Mouse (Mus musculus) hindbrain, embryonic 16.5 days (tissue): ENCODE measurements around the gene Cenpc1. TPM values are rescaled to one million over a fixed set of nuclear protein-coding genes. Genes with fewer than 3 reads are reported as not detected.
A peak's percentile ranks its signal among the peaks of the same experiment; 100 is the strongest.

Source experiments
- ATAC-seq: fragments of 200-750 bp; cut with Nextera tagmentation; 2 replicates; pipeline ENCODE4 v1.8.0; 2017; ENCODE audit warnings: moderate TSS enrichment, moderate library complexity
- H3K27ac ChIP-seq: fragments of 300-500 bp; sonication (generic); 2 replicates; pipeline ENCODE4 v1.5.1; 2014; ENCODE audit warnings: low read depth, mild to moderate bottlenecking, control low read depth, low read length, moderate library complexity
- H3K27me3 ChIP-seq: fragments of 300-500 bp; sonication (generic); replicated peaks from 2 replicates; pipeline ENCODE4 v1.6.1; 2014; ENCODE audit warnings: low read length; ENCODE audit not compliant: control insufficient read depth, insufficient read depth
- H3K36me3 ChIP-seq: fragments of 300-500 bp; sonication (generic); 2 replicates; pipeline ENCODE4 v1.6.1; 2014; ENCODE audit warnings: mild to moderate bottlenecking, low read length, moderate library complexity, mixed read lengths; ENCODE audit not compliant: control insufficient read depth, insufficient read depth
- H3K4me1 ChIP-seq: fragments of 300-500 bp; sonication (generic); 2 replicates; pipeline ENCODE4 v1.6.1; 2014; ENCODE audit warnings: low read depth, low read length; ENCODE audit not compliant: control insufficient read depth, insufficient read depth
- H3K4me2 ChIP-seq: fragments of 300-500 bp; sonication (generic); 2 replicates; pipeline ENCODE4 v1.6.1; 2014; ENCODE audit warnings: mild to moderate bottlenecking, low read length, control low read depth, moderate library complexity
- H3K4me3 ChIP-seq: fragments of 300-500 bp; sonication (generic); 2 replicates; pipeline ENCODE4 v1.5.1; 2014; ENCODE audit warnings: mild to moderate bottlenecking, low read length, control low read depth, moderate library complexity
- H3K9ac ChIP-seq: fragments of 300-500 bp; sonication (generic); 2 replicates; pipeline ENCODE4 v1.6.1; 2014; ENCODE audit warnings: low read depth, mild to moderate bottlenecking, control low read depth, low read length, moderate library complexity
- H3K9me3 ChIP-seq: fragments of 300-500 bp; sonication (generic); 2 replicates; pipeline ENCODE4 v1.6.1; 2014; ENCODE audit warnings: mild to moderate bottlenecking, low read length, moderate library complexity; ENCODE audit not compliant: control insufficient read depth
- WGBS: fragments of 180-500 bp; shearing (Covaris S2); extraction: QIAGEN DNeasy Blood & Tissue Kit; methylation state at CpG from one replicate; pipeline ENCODE4 v1.1.7; 2014; 5-methylcytosine and 5-hydroxymethylcytosine counted together
- polyA plus RNA-seq: library from polyadenylated mRNA; unstranded; fragments of >200 nt; fragmentation: Nextera tagmentation; extraction: Ambion mirVana; gene quantifications from 2 replicates; pipeline ENCODE4 v1.2.1, GENCODE M21; 2015

Gene Cenpc1
- polyA plus RNA-seq, 1 experiment from 2014 or later = 31.0 TPM

- peak overlapping the region; percentile 19; the same call in 1 of the 2 replicates for H3K9ac ChIP-seq
- no peaks in the 10 kb centered on the region for H3K9me3 ChIP-seq
- H3K4me3 ChIP-seq = peak overlapping the region; percentile 75
- H3K27me3 ChIP-seq = no peaks in the 10 kb centered on the region
- peak overlapping the region; percentile 55 for H3K27ac ChIP-seq
- peak; percentile 21 for ATAC-seq
- under 1% methylated on average over 17 of the region's 17 CpGs for WGBS
- peak overlapping the region; percentile 59 for H3K4me2 ChIP-seq
- peaks cover 13% of the 10 kb centered on the region for H3K4me1 ChIP-seq
- no peaks in the 10 kb centered on the region for H3K36me3 ChIP-seq
These were observed 630 bp upstream of the Cenpc1 start for GRCm38 (mm10) chr5:86065876-86066550.

GRCm38 (mm10) chr5:86063501-86063900 is 1.9 kb downstream of the Cenpc1 start:
- peaks cover 13% of the 10 kb centered on the region for H3K4me1 ChIP-seq
- no peak overlapping the region for H3K9ac ChIP-seq
- ATAC-seq = no peak
- H3K4me2 ChIP-seq = peak overlapping the region; percentile 59
- 91% methylated on average over 1 of the region's 1 CpGs for WGBS
- no peaks in the 10 kb centered on the region for H3K27me3 ChIP-seq
- no peaks in the 10 kb centered on the region for H3K36me3 ChIP-seq
- H3K9me3 ChIP-seq = no peaks in the 10 kb centered on the region
- H3K4me3 ChIP-seq = no peak overlapping the region
- no peak overlapping the region for H3K27ac ChIP-seq

GRCm38 (mm10) chr5:86029820-86030219 is 35.6 kb downstream of the Cenpc1 start:
- no peaks in the 10 kb centered on the region for H3K9me3 ChIP-seq
- ATAC-seq = no peak
- no peak overlapping the region for H3K9ac ChIP-seq
- WGBS = 84% methylated on average over 2 of the region's 2 CpGs
- no peak overlapping the region for H3K4me2 ChIP-seq
- peaks cover 24% of the 10 kb centered on the region for H3K36me3 ChIP-seq
- H3K27ac ChIP-seq = no peak overlapping the region
- no peaks in the 10 kb centered on the region for H3K27me3 ChIP-seq
- H3K4me1 ChIP-seq = no peaks in the 10 kb centered on the region
- no peak overlapping the region for H3K4me3 ChIP-seq

- H3K4me1 ChIP-seq = no peaks in the 10 kb centered on the region
- 86% methylated on average over 6 of the region's 6 CpGs for WGBS
- H3K36me3 ChIP-seq = no peaks in the 10 kb centered on the region
- ATAC-seq = no peak
- H3K27ac ChIP-seq = no peak overlapping the region
- no peak overlapping the region for H3K4me2 ChIP-seq
- H3K9ac ChIP-seq = no peak overlapping the region
- no peaks in the 10 kb centered on the region for H3K9me3 ChIP-seq
- H3K27me3 ChIP-seq = no peaks in the 10 kb centered on the region
- H3K4me3 ChIP-seq = no peak overlapping the region
These were observed 68.6 kb downstream of the Cenpc1 start for GRCm38 (mm10) chr5:85996545-85997510.

- H3K9ac ChIP-seq = no peak overlapping the region
- H3K27ac ChIP-seq = no peak overlapping the region
- H3K27me3 ChIP-seq = no peaks in the 10 kb centered on the region
- no peaks in the 10 kb centered on the region for H3K36me3 ChIP-seq
- no peak overlapping the region for H3K4me3 ChIP-seq
- WGBS = 55% methylated on average over 1 of the region's 1 CpGs
- H3K4me1 ChIP-seq = no peaks in the 10 kb centered on the region
- H3K4me2 ChIP-seq = no peak overlapping the region
- no peaks in the 10 kb centered on the region for H3K9me3 ChIP-seq
- ATAC-seq = peak; percentile 38; the same call in 1 of the 2 replicates
These were observed 70.8 kb downstream of the Cenpc1 start for GRCm38 (mm10) chr5:85994551-85994950.

GRCm38 (mm10) chr5:85992805-85993721 is 72.3 kb downstream of the Cenpc1 start:
- Histone ChIP-seq H3K27me3 (no peaks in the 10 kb centered on the region), H3K36me3 (no peaks in the 10 kb centered on the region), H3K4me1 (no peaks in the 10 kb centered on the region), H3K9me3 (no peaks in the 10 kb centered on the region), H3K4me2 (no peak overlapping the region), H3K27ac (no peak overlapping the region), H3K4me3 (no peak overlapping the region), H3K9ac (no peak overlapping the region)
- ATAC-seq = no peak
- WGBS = 98% methylated on average over 4 of the region's 4 CpGs

- no peak for ATAC-seq
- no peak overlapping the region for H3K27ac ChIP-seq
- no peaks in the 10 kb centered on the region for H3K27me3 ChIP-seq
- WGBS = 13% methylated on average over 1 of the region's 1 CpGs
- H3K4me2 ChIP-seq = no peak overlapping the region
- no peaks in the 10 kb centered on the region for H3K4me1 ChIP-seq
- H3K4me3 ChIP-seq = no peak overlapping the region
- H3K9ac ChIP-seq = no peak overlapping the region
- no peaks in the 10 kb centered on the region for H3K9me3 ChIP-seq
- no peaks in the 10 kb centered on the region for H3K36me3 ChIP-seq
These were observed 73.3 kb downstream of the Cenpc1 start for GRCm38 (mm10) chr5:85992055-85992454.

GRCm38 (mm10) chr5:85987516-85987863 is 77.9 kb downstream of the Cenpc1 start:
- Histone ChIP-seq H3K9ac (no peak overlapping the region), H3K9me3 (no peaks in the 10 kb centered on the region), H3K27ac (no peak overlapping the region), H3K36me3 (no peaks in the 10 kb centered on the region), H3K27me3 (no peaks in the 10 kb centered on the region), H3K4me1 (no peaks in the 10 kb centered on the region), H3K4me3 (no peak overlapping the region), H3K4me2 (no peak overlapping the region)
- WGBS = 88% methylated on average over 2 of the region's 2 CpGs
- ATAC-seq = no peak
